Mouse (Mus musculus): Measurements from ENCODE around the gene Klhl35. TPM values are rescaled to one million over a fixed set of nuclear protein-coding genes. Genes with fewer than 3 reads are reported as not detected.

The Klhl35 gene
- total and polyA plus RNA-seq, 2 experiments from 2014 or later = 2.3 to 3.3 TPM

DNA sequence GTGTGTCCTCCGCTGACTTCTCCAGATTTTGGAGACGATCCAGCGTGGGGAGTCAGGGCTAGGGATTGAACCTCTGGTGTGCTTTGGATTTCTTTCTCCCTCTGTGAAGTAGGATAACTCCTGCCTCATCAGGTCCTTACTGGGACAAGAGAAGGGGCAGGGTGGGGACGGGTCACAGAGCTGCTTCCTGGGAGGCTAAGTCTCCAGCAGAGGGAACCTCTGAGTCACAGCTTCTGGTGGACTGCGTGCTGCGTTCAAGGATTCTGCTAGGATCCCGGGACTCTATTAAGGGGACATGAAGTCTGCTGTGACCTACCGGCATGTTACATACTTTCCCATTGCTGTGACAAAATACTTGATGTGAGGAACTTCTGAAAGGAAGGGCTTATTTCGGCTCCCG lies 26.9 kb upstream of the Klhl35 start:
- no peaks in the 10 kb centered on the region for H3K4me1 ChIP-seq (ENCODE audit: insufficient read depth, low read length)
- H3K4me2 ChIP-seq (ENCODE audit: low read depth, low read length) = no peak overlapping the region
- H3K9ac ChIP-seq (replicated peaks; ENCODE audit: low read length) = no peak overlapping the region
- H3K4me3 ChIP-seq (ENCODE audit: low read length) = no peak overlapping the region
- ATAC-seq (no peak), DNase-seq (ENCODE audit: low spot score) (no peak)
- H3K36me3 ChIP-seq (ENCODE audit: insufficient read depth, low read length) = no peaks in the 10 kb centered on the region
- H3K27ac ChIP-seq = no peak overlapping the region
- no peaks in the 10 kb centered on the region for H3K27me3 ChIP-seq (ENCODE audit: insufficient read depth, low read length)
- peak; percentile 53 for TF ChIP-seq CTCF (IDR thresholded peaks at IDR 0.05; ENCODE audit: low read depth)
- WGBS = 66% methylated on average over 10 of the region's 10 CpGs
- no peaks in the 10 kb centered on the region for H3K9me3 ChIP-seq (ENCODE audit: low read length)

DNA sequence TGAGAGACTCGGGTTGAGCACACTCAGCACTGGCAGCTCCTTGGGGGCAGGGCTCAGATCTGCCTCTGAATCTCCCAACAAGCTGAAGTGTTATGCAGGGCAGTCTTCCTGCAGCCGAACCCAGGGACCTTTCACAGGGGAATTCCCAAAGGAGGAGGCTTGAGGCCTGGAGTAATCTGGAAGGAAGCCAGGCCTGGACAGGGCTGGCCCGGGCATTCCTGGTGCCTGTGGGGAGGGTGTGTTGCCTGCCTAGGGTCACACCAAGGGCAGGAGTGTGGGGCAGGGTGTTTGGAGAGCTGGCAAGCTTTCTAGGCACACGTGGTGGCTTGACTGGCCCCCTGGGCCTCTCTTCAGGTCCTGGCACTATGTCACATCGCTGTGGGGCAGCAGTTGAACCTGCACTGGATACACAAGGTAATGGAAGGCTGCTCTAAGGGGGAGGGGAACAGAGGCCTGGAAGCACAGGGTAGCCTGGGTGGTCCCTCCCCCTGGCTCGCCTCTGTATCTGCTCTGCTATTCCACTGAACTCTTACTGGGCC lies 24.2 kb upstream of the Klhl35 start:
- no peak overlapping the region for H3K9ac ChIP-seq (replicated peaks; ENCODE audit: low read length)

DNA sequence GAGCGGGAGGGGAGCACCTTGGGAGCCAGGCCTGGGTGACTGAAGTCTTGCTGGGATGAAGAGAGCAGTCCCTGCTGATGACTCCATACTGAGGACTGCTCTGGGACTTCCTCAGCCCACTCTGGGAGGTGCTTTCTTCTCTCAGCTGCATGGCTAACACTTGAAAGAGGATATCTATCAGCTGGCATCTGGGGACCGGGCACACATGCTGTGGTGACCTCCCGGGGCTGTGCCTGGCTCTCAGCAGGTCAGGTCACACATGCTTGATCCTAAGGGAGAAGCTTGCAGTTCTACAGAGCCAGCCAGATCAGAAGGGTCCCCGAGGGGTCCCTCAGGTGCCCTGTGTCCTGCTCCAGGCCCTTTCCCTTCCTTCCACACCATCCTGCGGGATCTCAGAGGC lies 22.6 kb upstream of the Klhl35 start:
- Histone ChIP-seq H3K36me3 (ENCODE audit: insufficient read depth, low read length) (no peaks in the 10 kb centered on the region), H3K4me3 (ENCODE audit: low read length) (no peak overlapping the region), H3K4me1 (ENCODE audit: insufficient read depth, low read length) (0 out of 2 replicates have a peak, but pooled peaks cover 3% of the 10 kb centered on the region), H3K9me3 (ENCODE audit: low read length) (no peaks in the 10 kb centered on the region), H3K4me2 (ENCODE audit: low read depth, low read length) (no peak overlapping the region), H3K9ac (replicated peaks; ENCODE audit: low read length) (no peak overlapping the region), H3K27ac (no peak overlapping the region), H3K27me3 (ENCODE audit: insufficient read depth, low read length) (no peaks in the 10 kb centered on the region)
- TF ChIP-seq CTCF (IDR thresholded peaks at IDR 0.05; ENCODE audit: low read depth) = no peak
- WGBS = 60% methylated on average over 5 of the region's 5 CpGs
- no peak for DNase-seq (ENCODE audit: low spot score)
- no peak for ATAC-seq

More for the DNA sequence above, 24.2 kb upstream of the Klhl35 start:
- H3K4me2 ChIP-seq (ENCODE audit: low read depth, low read length) = no peak overlapping the region
- H3K27ac ChIP-seq = no peak overlapping the region
- no peaks in the 10 kb centered on the region for H3K36me3 ChIP-seq (ENCODE audit: insufficient read depth, low read length)
- no peaks in the 10 kb centered on the region for H3K4me1 ChIP-seq (ENCODE audit: insufficient read depth, low read length)
- H3K27me3 ChIP-seq (ENCODE audit: insufficient read depth, low read length) = no peaks in the 10 kb centered on the region
- 13% methylated on average over 6 of the region's 6 CpGs for WGBS
- no peaks in the 10 kb centered on the region for H3K9me3 ChIP-seq (ENCODE audit: low read length)
- no peak for ATAC-seq
- H3K4me3 ChIP-seq (ENCODE audit: low read length) = no peak overlapping the region
- peak; percentile 41 for DNase-seq (ENCODE audit: low spot score)
- no peak for TF ChIP-seq CTCF (IDR thresholded peaks at IDR 0.05; ENCODE audit: low read depth)

DNA sequence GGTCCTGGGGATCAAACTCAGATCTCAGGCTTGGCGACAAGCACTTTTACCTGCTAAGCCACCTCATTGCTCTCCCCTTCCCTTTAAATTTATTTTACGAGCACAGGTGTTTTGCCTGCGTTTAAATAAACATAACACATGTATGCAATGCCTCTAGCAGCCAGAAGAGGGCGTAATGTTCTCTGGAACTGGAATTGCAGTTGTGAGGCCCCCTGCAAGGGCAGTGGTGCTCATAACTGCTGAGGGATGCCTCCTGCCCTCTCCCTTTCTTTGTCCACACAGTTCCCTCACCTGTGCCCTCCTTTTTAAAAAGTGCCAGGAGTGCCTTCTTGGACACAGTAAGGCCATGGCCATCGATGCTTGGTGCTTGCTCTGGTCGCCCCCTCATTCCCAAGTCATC lies 21.8 kb upstream of the Klhl35 start:
- Histone ChIP-seq H3K4me1 (ENCODE audit: insufficient read depth, low read length) (0 out of 2 replicates have a peak, but pooled peaks cover 3% of the 10 kb centered on the region), H3K27ac (no peak overlapping the region), H3K9me3 (ENCODE audit: low read length) (no peaks in the 10 kb centered on the region), H3K4me3 (ENCODE audit: low read length) (no peak overlapping the region), H3K9ac (replicated peaks; ENCODE audit: low read length) (no peak overlapping the region), H3K27me3 (ENCODE audit: insufficient read depth, low read length) (no peaks in the 10 kb centered on the region), H3K36me3 (ENCODE audit: insufficient read depth, low read length) (no peaks in the 10 kb centered on the region), H3K4me2 (ENCODE audit: low read depth, low read length) (no peak overlapping the region)
- peak; percentile 70 for TF ChIP-seq CTCF (IDR thresholded peaks at IDR 0.05; ENCODE audit: low read depth)
- no peak for ATAC-seq
- DNase-seq (ENCODE audit: low spot score) = no peak
- 76% methylated on average over 6 of the region's 6 CpGs for WGBS

DNA sequence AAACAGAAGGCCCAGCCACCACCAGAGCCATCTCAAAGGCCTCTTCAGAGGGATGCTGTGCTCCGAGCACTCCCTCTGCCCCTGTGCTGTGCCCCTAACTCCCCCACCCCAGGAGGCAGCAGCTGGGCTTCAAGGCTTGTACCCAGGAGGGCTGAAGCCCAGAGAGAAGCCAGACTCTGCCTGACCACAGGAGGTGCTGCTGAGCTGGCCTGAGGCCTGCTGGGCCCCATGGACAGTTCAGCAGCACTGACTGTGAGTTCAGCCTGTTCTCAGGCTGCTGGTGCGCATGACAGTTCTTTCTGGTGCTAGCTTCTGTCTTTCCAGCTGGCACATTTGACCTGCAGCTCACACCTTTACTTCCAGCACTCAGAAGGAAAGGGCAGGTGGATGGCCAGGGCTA lies 20.0 kb upstream of the Klhl35 start:
- no peak overlapping the region for H3K4me2 ChIP-seq (ENCODE audit: low read depth, low read length)
- no peak overlapping the region for H3K27ac ChIP-seq
- H3K4me1 ChIP-seq (ENCODE audit: insufficient read depth, low read length) = 0 out of 2 replicates have a peak, but pooled peaks cover 3% of the 10 kb centered on the region
- ATAC-seq = no peak
- H3K27me3 ChIP-seq (ENCODE audit: insufficient read depth, low read length) = no peaks in the 10 kb centered on the region
- H3K36me3 ChIP-seq (ENCODE audit: insufficient read depth, low read length) = no peaks in the 10 kb centered on the region
- no peak for DNase-seq (ENCODE audit: low spot score)
- H3K4me3 ChIP-seq (ENCODE audit: low read length) = no peak overlapping the region
- no peaks in the 10 kb centered on the region for H3K9me3 ChIP-seq (ENCODE audit: low read length)
- 77% methylated on average over 2 of the region's 2 CpGs for WGBS
- peak; percentile 50 for TF ChIP-seq CTCF (IDR thresholded peaks at IDR 0.05; ENCODE audit: low read depth)
- H3K9ac ChIP-seq (replicated peaks; ENCODE audit: low read length) = no peak overlapping the region

DNA sequence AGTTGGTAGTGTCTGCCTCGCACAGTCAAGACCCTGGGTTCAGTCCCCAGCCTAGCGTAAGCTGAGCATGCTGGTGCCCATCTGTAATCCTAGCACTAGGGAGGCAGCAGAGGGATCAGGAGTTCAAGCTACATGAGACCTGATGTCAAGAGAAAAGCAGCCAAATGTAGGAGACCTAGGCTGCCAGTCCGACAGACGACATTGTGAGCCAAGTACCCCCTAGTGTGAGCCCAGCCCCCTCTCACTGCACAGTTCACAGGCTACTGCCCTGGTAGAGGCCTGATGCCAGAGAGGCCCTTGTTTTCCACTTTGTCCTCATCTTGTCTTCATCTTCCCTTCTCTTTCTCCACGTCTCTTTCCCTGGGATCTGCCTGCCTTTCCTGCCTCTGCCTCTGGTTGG lies 18.5 kb upstream of the Klhl35 start:
- Histone ChIP-seq H3K4me3 (ENCODE audit: low read length) (no peak overlapping the region), H3K4me1 (ENCODE audit: insufficient read depth, low read length) (0 out of 2 replicates have a peak, but pooled peaks cover 3% of the 10 kb centered on the region), H3K4me2 (ENCODE audit: low read depth, low read length) (no peak overlapping the region), H3K27ac (no peak overlapping the region), H3K9ac (replicated peaks; ENCODE audit: low read length) (no peak overlapping the region), H3K9me3 (ENCODE audit: low read length) (no peaks in the 10 kb centered on the region), H3K36me3 (ENCODE audit: insufficient read depth, low read length) (no peaks in the 10 kb centered on the region), H3K27me3 (ENCODE audit: insufficient read depth, low read length) (no peaks in the 10 kb centered on the region)
- DNase-seq (ENCODE audit: low spot score) (no peak), ATAC-seq (no peak)
- WGBS = 35% methylated on average over 5 of the region's 5 CpGs
- TF ChIP-seq CTCF (IDR thresholded peaks at IDR 0.05; ENCODE audit: low read depth) = no peak

DNA sequence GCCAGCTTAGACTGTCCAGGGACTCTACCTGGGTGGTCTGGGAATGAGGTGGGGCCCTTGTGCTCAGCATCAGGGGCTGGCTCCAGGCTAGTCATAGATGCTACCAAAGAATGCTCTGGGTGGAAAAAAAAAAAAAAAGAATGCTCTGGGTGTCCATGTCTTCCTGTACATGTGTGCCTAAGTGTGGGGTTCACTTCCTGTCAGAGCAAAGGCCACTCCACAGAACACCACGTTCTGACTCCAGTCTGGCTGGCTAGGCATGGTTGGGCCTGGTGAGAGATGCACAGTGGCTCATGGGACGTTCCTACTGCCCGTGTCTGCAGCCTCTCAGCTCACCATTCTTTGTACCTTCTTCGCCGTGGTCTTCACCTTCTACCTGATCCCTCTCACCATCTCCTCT lies 17.2 kb upstream of the Klhl35 start:
- no peaks in the 10 kb centered on the region for H3K27me3 ChIP-seq (ENCODE audit: insufficient read depth, low read length)
- TF ChIP-seq CTCF (IDR thresholded peaks at IDR 0.05; ENCODE audit: low read depth) = no peak
- peak overlapping the region; percentile 32; the same call in 1 of the 2 replicates for H3K27ac ChIP-seq
- WGBS = 70% methylated on average over 5 of the region's 5 CpGs
- no peaks in the 10 kb centered on the region for H3K36me3 ChIP-seq (ENCODE audit: insufficient read depth, low read length)
- 0 out of 2 replicates have a peak, but pooled peaks cover 3% of the 10 kb centered on the region for H3K4me1 ChIP-seq (ENCODE audit: insufficient read depth, low read length)
- no peak overlapping the region for H3K4me2 ChIP-seq (ENCODE audit: low read depth, low read length)
- no peaks in the 10 kb centered on the region for H3K9me3 ChIP-seq (ENCODE audit: low read length)
- no peak for DNase-seq (ENCODE audit: low spot score)
- H3K9ac ChIP-seq (replicated peaks; ENCODE audit: low read length) = no peak overlapping the region
- no peak for ATAC-seq
- H3K4me3 ChIP-seq (ENCODE audit: low read length) = no peak overlapping the region
